Mouse (Mus musculus) Muller cell, postnatal 12 days (primary cell): ENCODE measurements around the gene Olfml2a.

Experiments
- DNase-seq: peaks from one replicate; pipeline ENCODE4 v3.0.0-alpha.2; 2015; ENCODE audit errors: inconsistent ontology term

Olfml2a gene

DNA sequence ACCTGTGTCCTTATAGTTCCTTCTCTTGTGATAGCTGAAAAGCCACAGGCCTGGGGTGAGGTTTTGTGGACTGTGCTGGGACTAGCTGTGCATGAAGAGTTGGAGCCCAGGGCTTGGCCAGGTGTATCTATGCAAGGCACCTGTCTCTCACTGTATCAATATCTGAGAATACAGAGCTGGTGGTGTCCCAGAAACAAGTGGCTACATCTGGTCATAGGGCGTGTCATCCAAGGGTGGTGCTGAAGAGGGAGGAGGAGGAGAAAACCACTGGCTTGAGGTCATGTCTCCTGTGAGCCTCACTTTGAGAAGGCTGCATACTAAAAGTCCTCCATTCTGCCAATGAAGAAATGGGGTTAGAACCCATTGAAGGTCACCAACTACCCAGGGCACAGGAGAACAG is 6.2 kb downstream of the Olfml2a start:
- no peak for DNase-seq

DNA sequence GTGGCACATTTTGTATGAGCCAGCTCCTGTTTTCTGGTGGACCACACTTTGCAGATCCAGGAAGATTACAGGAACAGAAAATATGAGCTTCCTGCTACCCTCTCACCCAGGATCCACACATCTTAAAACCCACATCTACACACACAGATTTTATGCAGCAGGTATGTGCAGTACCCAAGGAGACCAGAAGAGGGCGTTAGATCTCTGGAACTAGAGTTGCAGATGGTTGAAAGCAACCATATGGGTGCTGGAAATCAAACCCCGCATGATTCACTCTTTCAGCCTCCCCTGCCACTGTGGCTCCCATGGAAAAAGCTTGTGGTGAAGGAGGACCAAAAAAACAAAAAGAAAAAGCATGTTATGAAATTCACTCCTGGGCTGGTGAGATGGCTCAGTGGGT is 7.3 kb downstream of the Olfml2a start:
- DNase-seq, result no peak

DNA sequence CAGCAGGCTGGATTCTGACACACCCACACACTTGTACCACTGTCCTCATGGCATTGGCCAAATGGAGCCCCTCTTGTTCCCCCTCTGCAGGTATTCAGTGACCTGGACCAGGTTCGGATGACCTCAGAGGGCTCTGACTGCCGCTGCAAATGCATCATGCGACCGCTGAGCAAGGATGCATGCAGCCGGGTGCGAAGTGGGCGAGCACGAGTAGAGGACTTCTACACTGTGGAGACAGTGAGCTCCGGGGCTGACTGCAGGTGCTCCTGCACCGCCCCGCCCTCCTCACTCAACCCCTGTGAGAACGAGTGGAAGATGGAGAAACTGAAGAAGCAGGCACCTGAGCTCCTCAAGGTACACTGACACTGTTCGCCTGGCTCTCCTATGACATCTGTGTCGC is 9.6 kb downstream of the Olfml2a start:
- no peak for DNase-seq

DNA sequence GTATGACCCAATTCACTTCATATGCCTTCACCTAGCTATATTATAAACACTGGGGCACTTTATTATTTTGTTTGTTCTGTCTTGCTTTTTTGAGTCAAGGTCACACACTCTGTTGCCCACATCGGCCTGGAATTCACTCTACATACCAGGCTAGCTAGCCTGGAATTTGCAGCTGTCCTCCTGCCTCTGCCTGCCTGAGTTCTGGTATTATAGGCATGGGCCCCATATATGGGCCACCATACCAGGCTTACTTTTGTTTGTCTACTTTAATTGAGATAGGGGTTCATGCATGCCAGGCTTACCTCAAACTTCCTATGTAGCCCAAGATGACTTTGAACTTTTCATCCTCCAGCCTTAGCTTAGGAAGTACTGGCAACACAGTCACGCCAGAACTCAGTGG is 10.1 kb downstream of the Olfml2a start:
- DNase-seq, result no peak

DNA sequence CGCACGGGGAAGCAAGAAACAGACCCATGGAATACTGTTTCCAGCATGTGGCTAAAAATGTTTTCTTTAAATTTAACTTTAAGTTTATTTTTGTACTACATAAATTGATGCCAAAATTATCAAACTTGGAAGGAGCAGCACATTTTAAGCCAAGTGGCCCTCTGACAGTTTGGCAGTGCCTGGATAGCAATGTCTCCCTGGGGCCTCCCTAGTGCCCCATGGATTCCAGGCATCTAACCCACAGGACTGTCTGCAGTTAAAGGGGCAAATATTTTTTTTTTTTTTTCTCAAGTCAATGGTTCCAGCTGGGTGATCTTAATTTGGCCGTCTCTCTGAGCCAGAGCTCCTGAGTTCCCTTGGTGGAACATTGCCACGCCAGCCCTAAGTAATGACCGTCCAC is 11.4 kb downstream of the Olfml2a start:
- no peak for DNase-seq

DNA sequence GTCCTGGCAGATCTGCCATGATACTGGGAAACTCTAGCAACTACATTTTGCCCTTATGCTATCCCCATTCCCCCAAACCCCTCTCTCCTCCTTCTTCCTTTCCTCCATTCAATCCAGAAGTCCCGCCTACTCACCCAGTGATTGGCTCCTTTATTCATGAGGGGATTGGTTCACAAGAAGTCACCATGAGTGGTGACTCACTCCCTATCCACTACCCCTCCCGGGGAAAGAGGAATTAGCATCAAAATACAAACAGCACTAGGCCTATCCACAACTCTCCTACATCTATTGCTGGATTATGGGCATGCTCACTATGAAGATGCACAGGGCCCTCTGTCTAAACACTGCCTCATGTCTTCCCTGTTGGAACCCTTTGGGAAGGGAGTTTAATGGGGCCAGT is 12.2 kb downstream of the Olfml2a start:
- DNase-seq, result peak; percentile 43

DNA sequence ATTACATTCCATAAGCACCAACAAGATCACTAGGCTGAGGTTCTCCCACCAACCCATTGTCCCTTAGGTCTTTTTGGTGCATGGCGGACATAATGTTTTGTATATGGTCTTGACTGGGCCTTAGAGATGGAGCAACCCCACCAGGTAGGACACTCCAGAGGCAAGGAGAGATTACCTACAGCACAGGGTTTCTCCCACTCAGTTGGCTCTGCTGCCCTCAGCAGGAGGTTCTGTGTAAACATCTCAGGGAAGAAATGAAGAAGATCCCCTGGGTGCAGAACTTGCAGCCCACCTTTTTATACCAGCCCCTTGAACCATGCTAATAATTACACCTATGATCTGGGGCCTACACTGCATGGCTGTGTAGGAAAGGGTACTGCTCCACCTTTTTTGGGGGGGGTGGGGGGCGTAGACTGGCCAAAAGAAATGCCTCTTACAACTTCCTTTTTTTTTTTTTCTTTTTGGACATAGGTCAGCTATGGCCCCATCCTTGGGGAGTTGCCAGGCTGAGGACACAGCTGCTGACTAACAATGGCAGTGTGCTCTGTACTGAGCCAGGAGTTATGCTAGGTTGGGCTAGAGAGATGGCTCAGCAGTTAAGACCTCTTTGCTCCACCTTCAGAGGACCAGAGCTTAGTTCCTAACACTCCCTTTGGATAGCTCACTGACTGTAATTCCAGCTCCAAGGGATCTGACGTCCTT is 12.8 kb downstream of the Olfml2a start:
- DNase-seq, result peak; percentile 73

DNA sequence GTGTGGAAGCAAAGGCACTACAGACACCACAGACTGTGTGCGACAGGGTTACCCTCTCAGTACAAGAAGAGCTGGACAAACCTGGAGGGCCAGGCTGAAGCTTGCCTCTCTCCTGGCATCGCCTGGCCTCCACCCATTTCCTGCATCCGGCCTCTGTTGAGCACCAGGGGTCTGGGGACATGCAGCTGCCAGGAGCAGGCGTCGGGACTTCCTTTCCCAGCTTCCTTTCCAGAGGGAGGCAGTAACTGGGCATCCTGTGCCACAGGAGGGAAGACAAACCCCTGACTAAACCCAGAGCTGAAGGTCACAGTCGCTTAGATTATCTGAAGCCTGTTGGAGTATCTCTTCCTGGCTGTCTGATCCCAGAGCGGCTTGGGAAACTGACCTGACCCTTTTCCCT is 15.8 kb downstream of the Olfml2a start:
- no peak for DNase-seq

DNA sequence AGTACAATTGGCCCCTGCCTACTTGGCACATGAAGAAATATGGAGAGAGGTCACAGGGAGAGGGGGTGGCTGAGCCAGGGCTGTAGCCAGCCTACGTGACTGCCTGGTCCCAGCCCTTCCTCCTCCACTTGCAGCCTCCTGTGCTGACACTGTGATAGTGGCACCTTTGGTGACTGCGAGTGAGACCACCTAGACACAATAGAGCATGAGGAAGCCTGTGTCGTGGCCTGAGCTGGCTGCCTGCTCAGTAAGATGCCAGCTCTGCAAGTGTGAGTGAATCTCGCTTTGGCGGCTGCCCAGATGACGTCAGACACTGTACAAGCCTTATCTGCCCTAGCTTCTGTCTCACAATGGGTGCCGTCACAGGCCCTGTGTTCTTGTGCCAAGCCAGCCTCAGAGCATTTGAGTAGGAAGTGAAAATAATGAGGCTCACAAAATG is 18.5 kb downstream of the Olfml2a start:
- peak; percentile 97 for DNase-seq

DNA sequence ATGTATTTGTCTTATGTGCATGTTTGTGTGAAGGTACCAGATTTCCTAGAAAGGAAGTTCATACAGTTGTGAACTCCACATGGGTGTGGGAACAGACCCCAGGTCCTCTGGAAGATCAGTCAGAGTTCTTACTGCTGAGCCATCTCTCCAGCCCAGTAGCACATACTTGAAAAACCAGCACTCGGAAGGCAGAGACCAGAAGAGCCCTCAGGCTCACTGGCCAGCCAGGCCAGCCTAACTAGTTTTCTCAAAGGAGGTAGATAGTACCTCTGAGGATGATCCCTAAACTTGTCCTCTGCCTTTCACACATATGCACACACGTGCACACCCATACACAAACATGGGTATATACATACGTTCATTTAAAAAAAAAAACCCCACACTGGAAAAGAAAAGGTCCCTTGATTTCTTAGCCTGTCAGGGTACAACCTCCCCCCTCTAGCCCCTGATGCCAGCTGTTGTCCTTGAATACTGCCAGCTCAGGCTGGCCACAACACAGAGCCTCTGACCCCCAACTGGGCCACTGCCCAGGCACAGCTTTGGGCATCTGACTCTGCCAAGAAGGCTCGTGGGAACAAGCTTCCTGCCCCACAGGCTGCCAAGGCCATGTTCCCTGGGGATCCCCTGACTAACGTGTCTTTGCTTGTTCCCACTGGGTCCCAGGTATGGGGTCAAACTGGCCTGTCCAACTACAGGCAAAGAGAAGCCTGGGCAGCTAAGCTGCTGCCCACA is 21.5 kb downstream of the Olfml2a start:
- DNase-seq, result peak; percentile 87

DNA sequence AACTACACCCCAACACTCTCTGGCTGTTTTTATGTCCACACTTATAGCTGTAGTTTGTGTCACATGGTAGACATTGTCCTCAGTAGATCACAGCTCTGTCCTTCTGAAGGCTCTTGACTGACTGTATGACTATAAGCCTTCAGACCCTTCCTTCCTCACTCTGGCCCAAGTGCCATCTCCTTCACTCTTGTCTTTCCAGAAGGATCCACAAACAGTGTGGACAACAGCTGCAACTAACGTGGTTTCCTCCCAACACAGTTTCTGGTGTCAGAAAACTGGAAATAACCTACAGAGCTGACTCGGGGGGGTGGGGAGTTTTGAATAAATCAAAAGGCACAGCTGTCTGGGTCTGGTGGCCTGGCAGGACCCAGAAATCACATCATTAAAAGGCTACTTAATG is 24.3 kb downstream of the Olfml2a start:
- no peak for DNase-seq

DNA sequence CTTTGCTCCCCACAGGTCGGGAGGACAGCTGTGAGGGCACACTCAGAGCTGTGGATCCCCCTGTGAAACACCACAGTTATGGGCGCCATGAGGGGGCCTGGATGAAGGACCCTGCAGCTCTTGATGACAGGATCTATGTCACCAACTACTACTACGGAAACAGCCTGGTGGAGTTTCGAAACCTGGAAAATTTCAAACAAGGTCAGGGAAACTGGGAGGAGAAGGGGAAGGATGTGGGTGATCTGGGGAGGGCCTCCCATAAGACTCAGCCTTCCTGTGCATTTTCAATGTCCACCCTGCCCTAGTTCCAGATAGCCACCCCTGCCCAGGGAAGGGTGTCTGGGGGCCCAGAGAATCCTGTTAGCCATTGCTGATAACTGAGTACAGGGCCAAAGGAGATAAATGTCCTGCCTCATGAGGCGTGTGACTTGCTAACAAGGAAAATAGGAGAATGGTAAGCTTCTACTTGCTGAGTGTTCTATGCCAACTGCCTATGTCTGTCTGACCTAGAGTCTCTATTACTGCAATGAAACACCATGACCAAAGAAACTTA is 26.0 kb downstream of the Olfml2a start:
- DNase-seq, result no peak

DNA sequence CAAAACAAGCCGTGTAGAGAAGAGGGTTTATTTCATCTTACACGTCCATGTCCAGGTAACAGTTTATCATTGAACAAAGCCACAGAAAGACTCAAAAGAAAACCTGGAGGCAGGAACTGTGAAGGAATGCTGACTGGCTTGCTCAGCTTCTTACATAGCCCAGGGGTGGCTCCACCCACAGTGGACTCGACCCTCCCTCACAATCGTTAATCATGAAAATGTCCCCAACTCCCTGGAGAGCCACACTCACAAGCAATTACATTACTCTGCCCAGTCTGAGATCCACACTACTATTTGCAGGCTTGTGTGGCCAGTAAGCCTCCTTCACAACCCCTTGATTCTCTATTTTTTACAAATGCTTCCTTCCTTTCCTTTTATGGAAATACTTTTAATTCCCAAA is 32.4 kb downstream of the Olfml2a start:
- no peak for DNase-seq

DNA sequence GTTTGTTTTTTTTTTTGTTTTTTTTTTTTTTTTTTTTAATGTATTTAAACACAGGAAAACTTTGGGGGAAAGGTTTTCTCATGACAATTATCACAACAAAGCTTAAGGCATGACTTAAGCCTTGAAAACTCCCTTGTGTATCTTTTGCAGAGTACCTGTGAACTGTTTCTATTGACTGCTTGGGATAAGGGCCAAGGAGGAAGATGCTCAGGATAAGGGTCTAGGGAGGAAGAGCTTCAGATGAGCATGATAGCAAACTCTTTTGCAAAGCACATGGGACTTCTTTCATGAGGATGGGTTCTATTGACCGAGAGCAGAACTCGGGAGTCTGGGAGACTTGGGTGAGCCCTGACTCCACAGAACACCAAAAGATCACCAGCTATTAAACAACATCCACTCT is 37.9 kb downstream of the Olfml2a start:
- no peak for DNase-seq

DNA sequence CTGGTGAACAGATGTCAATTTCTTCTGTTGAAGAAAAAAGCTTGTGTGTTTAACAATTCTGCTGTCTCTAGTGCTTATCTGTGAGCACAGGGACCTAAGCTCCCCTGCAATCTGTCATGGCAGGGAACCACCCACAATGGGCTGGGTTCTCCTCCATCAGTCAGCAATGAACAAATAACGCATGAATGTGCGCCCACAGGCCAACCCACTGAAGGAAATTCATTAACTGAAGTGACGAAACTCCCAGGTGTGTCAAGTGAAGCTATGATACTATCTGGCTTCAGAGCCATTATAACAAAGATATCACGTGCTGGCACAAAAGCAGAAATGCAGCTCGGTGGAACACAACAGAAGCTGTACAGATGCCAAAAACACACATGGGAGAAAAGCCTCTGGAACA is 38.3 kb downstream of the Olfml2a start:
- DNase-seq, result no peak

DNA sequence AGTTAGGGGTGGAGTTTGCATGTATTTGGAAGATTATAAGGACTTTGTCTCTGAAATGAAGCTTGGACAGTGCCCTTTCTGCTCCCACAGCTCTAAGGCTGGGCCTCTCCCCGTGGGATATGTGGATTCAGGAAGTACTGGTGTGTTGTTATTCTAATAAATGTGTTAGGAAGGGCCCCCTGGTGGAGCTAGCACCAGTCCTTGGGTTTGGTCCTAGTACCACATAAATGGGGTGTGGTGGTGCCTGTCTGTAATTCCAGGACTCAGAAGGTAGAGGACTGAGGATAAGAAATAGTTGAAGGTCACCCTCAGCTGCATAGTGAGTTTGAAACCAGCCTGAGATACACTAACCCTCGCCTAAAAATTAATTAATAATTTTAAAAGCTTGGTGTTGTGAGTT is 41.4 kb downstream of the Olfml2a start:
- no peak for DNase-seq

DNA sequence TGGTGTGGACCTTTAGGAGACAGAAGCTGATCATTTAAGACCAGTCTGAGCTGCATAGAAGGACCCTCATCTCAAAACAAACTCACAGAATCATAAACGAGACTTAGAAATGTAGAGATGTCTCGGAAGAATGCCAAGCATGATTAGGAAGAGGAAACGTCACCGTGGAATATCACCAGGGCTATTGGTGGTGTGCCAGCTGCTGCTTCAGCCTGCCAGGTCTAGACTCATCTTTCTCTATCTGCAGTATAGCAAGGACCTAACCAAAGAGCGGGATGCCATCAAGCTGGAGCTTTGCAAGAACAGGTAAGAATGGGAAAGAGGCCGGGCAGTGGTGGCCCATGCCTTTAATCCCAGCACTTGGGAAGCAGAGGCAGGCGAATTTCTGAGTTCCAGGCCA is 41.9 kb downstream of the Olfml2a start:
- DNase-seq, result no peak

DNA sequence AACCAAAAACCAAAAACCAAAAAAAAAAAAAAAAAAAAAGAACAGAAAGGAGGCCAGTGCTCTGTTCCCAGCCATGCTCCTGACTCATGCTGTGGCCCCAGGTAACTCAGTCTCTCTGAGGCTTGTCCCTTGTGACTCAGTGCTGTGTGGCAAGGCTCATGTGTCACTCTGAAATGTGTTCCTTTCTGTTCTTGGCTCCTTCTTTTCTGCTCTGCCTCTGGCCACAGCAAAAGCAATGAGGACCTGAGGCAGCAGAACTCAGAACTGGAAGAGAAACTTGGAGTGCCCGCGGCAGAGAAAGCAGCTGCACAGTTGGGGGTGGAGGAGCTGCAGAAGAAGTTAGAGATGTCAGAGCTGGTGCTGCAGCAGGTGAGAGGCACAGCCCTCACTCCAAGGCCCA is 42.4 kb downstream of the Olfml2a start:
- peak; percentile 36 for DNase-seq

DNA sequence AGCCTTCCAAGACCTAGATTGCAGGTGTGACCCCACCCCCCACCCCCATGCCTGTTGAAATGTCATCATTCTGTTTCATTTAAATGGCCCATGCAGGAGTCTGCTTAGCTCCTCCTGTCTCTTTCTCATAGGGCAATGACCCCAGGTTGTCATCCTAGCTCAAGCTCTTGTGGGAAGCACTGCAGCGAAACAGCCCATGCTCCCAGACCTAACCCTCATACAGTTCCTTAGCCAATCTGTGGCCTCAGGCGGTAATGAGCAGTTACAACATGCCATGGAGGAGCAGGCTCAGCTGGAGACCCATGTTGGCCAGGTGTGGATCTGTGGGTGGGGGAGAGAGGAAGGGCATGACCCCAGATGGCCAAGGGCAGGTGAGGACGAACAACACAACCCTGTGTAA is 43.4 kb downstream of the Olfml2a start:
- no peak for DNase-seq

DNA sequence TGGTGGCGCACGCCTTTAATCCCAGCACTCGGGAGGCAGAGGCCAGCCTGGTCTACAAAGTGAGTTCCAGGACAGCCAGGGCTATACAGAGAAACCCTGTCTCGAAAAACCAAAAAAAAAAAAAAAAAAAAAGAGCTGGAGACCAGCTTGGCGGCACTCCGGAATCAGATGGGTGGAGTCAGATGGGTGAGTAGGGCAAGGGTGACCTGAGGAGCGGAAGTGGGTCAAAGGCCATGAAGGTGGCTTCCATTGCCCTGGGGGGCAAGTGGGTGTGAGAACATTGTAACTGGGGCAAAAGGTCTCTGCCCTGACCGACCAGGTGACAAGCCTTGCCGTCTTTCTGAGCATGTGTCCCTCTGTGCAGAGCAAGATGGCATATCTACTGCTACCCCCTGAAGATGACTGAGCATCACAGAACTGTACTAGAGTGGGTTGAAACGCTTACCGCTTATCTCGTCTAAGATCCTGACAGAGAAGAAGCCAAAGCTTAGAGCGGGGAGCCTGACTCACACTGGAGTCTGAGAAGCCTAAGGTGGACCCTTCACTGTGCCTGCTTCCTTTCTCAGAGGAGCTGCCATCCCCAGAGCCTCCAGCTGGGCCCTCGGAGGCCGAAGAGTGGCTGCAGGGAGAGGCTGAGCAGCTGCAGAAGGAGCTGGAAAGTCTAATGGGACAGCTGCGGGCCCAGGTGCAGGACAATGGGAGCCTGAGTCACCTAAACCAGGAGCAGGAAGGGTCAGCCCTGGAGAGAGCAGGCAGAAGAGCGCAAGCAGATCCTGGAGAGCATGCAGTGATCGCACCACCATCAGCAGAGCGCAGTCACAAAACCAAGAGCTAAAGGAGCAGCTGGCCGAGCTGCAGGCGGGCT is 44.4 kb downstream of the Olfml2a start:
- no peak for DNase-seq

DNA sequence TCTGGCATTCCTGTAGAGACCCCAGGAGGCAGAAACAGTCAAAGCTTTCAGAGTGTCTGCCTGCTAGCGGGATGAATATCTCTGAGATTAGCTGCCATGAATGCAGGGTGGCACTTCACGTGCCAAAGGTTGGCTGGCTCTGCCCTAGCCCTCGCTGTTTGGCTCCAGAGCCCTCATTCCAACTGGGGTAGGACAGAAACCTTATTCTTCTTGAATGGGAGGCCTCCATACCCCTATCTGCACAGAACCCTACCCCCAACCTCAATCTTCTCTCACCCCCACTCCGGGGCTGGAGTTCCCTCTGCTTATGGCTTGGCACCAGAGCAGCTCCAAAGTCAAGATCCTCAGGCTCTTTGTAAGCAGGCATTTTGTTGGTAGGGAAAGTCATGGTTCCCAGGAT is 46.1 kb downstream of the Olfml2a start:
- no peak for DNase-seq

DNA sequence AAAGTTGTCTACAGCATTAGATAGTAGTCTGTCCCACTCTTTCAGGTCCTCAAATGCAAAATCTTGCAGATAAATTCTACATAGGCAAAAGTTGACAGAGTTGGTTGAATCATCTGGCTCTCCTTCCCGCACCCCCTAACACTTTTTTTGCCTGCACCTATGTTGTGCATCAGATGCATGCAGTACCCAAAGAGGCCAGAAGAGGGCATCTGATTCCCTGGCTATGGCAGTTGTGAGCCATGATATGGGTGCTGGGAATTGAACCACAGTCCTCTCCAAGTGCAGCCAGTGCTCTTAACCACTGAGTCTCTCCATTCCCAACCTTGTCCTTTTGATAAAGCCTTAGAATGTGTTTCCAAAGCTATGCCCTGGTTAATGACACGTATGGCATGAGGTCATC is 51.7 kb downstream of the Olfml2a start:
- DNase-seq, result no peak
